In the genomic region with DNA sequence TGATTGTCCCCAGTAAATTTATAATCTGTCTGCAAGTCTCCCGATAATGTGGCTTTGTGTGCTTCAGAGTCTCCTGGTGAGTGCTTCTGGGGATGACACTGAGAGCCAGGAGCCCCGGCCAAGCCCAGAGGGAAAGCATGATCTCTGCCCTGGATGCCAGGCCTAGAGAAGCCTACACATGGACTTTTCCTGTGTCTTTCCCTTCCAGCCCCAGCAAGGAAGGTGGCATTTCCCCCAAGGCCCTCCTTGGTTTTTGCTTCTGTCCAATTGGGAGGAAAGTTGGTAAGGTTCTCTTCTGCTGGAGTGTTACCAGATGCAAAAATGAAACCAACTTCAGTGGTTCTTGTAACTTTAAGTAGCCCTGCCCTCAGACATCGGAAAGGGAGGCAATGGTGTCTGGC, we compare ENCODE assay signal across 9 mouse cellular contexts. TPM values are rescaled to one million over a fixed set of nuclear protein-coding genes. Genes with fewer than 3 reads are reported as not detected.
DNase-seq lines count a peak whose midpoint lies in the region; ATAC-seq and TF ChIP-seq lines count a peak whose summit lies in the region.
"Had no signal": no experiment of that assay in that cellular context is flagged by ENCODE, and none has a peak within 500 bp of the region (broad histone marks: within the 10 kb centered on the region; RNA-seq: fewer than 3 reads in every experiment).

No protein-coding gene starts in this region.

- no peaks in the 10 kb centered on the region for H3K9me3 ChIP-seq in liver, postnatal 0 days (ENCODE audit: low read length)
- no peaks in the 10 kb centered on the region for H3K9me3 ChIP-seq in heart, embryonic 13.5 days
- no peaks in the 10 kb centered on the region for H3K9me3 ChIP-seq in lung, embryonic 16.5 days (ENCODE audit: control insufficient read depth, low read length)
- no peaks in the 10 kb centered on the region for H3K9me3 ChIP-seq in liver, embryonic 12.5 days (replicated peaks)
- H3K9me3 ChIP-seq: liver, embryonic 15.5 days had no signal

- H3K36me3 ChIP-seq in liver, postnatal 0 days (replicated peaks; ENCODE audit: insufficient read depth, low read length): no peaks in the 10 kb centered on the region
- H3K36me3 ChIP-seq in heart, embryonic 13.5 days: no peaks in the 10 kb centered on the region
- no peaks in the 10 kb centered on the region for H3K36me3 ChIP-seq in lung, embryonic 16.5 days (ENCODE audit: control insufficient read depth, insufficient read depth, low read length)
- no peaks in the 10 kb centered on the region for H3K36me3 ChIP-seq in liver, embryonic 12.5 days
- H3K36me3 ChIP-seq: liver, embryonic 15.5 days had no signal

- H3K27me3 ChIP-seq in liver, postnatal 0 days (ENCODE audit: insufficient read depth, low read length): no peaks in the 10 kb centered on the region
- H3K27me3 ChIP-seq in heart, embryonic 13.5 days (replicated peaks): no peaks in the 10 kb centered on the region
- H3K27me3 ChIP-seq in lung, embryonic 16.5 days (ENCODE audit: control insufficient read depth, insufficient read depth, low read depth, low read length): no peaks in the 10 kb centered on the region
- H3K27me3 ChIP-seq in liver, embryonic 12.5 days (replicated peaks): no peaks in the 10 kb centered on the region
- H3K27me3 ChIP-seq: liver, embryonic 15.5 days had no signal

- no peak for ATAC-seq in liver, postnatal 0 days
- no peak for ATAC-seq in heart, embryonic 13.5 days (ENCODE audit: extremely low read depth, insufficient number of reproducible peaks, low FRiP score, low TSS enrichment)
- no peak for ATAC-seq in lung, embryonic 16.5 days (ENCODE audit: low read depth)
- no peak for ATAC-seq in megakaryocyte progenitor cell, adult 5-6 weeks (replicated peaks; ENCODE audit: poor library complexity)
- ATAC-seq in liver, embryonic 12.5 days: no peak

- TF ChIP-seq EP300 in liver, postnatal 0 days (IDR thresholded peaks at IDR 0.05; ENCODE audit: low read depth): no peak

- H3K4me3 ChIP-seq in liver, postnatal 0 days (ENCODE audit: low read depth, low read length): no peak overlapping the region
- H3K4me3 ChIP-seq in cortical plate, adult 2 months (ENCODE audit: insufficient read depth, low read length): peak overlapping the region; percentile 9; the same call in 1 of the 2 replicates
- H3K4me3 ChIP-seq in heart, embryonic 13.5 days: peak overlapping the region; percentile 74
- H3K4me3 ChIP-seq in lung, embryonic 16.5 days (ENCODE audit: low read length): peak overlapping the region; percentile 69
- H3K4me3 ChIP-seq in liver, embryonic 12.5 days: no peak overlapping the region
- H3K4me3 ChIP-seq: liver, embryonic 15.5 days had no signal

- DNase-seq in liver, postnatal 0 days: no peak
- no peak for DNase-seq in liver
- no peak for DNase-seq in yolk sac, embryonic 10.5 days (ENCODE audit: low spot score)

- no peak overlapping the region; the same call in 1 of the 2 replicates for H3K9ac ChIP-seq in liver, postnatal 0 days (replicated peaks)
- H3K9ac ChIP-seq in heart, embryonic 13.5 days: peak overlapping the region; percentile 89
- peak overlapping the region; percentile 65 for H3K9ac ChIP-seq in lung, embryonic 16.5 days (ENCODE audit: low read length)
- no peak overlapping the region for H3K9ac ChIP-seq in liver, embryonic 12.5 days
- H3K9ac ChIP-seq: liver, embryonic 15.5 days had no signal

- peak overlapping the region; percentile 51 for H3K4me2 ChIP-seq in liver, postnatal 0 days (ENCODE audit: low read depth, low read length)
- peak overlapping the region; percentile 97 for H3K4me2 ChIP-seq in heart, embryonic 13.5 days
- peak overlapping the region; percentile 67 for H3K4me2 ChIP-seq in lung, embryonic 16.5 days (ENCODE audit: low read depth, low read length)
- no peak overlapping the region for H3K4me2 ChIP-seq in liver, embryonic 12.5 days

- H3K27ac ChIP-seq in liver, postnatal 0 days (ENCODE audit: low read depth): no peak overlapping the region; the same call in 1 of the 2 replicates
- peak overlapping the region; percentile 45 for H3K27ac ChIP-seq in cortical plate, adult 2 months (ENCODE audit: insufficient read depth, low read length)
- H3K27ac ChIP-seq in heart, embryonic 13.5 days (replicated peaks): peak overlapping the region; percentile 91
- peak overlapping the region; percentile 27; the same call in 1 of the 2 replicates for H3K27ac ChIP-seq in lung, embryonic 16.5 days (ENCODE audit: low read length)
- no peak overlapping the region for H3K27ac ChIP-seq in liver, embryonic 12.5 days
- H3K27ac ChIP-seq: liver, embryonic 15.5 days had no signal

- no peak for TF ChIP-seq CTCF in liver, postnatal 0 days (IDR thresholded peaks at IDR 0.05; ENCODE audit: low read depth)
- no peak for TF ChIP-seq CTCF in cortical plate, adult 2 months (IDR thresholded peaks at IDR 0.05; ENCODE audit: extremely low read depth, insufficient read depth, low read length)

- 62% methylated on average over 3 of the region's 3 CpGs for WGBS in liver, postnatal 0 days (ENCODE audit: insufficient replicate concordance)
- WGBS in heart, embryonic 13.5 days: 38% methylated on average over 3 of the region's 3 CpGs
- 23% methylated on average over 3 of the region's 3 CpGs for WGBS in lung, embryonic 16.5 days
- 78% methylated on average over 3 of the region's 3 CpGs for WGBS in liver, embryonic 12.5 days (ENCODE audit: insufficient replicate concordance)

- TF ChIP-seq POLR2A in cortical plate, adult 2 months (IDR thresholded peaks at IDR 0.05; ENCODE audit: extremely low read depth, insufficient read depth, low read length): no peak

- H3K4me1 ChIP-seq in liver, postnatal 0 days (ENCODE audit: insufficient read depth): peaks cover 30% of the 10 kb centered on the region
- peaks cover 3% of the 10 kb centered on the region; the same call in 1 of the 2 replicates for H3K4me1 ChIP-seq in cortical plate, adult 2 months (ENCODE audit: control insufficient read depth, insufficient read depth, low read length)
- H3K4me1 ChIP-seq in heart, embryonic 13.5 days: peaks cover 71% of the 10 kb centered on the region
- H3K4me1 ChIP-seq in lung, embryonic 16.5 days (replicated peaks; ENCODE audit: control insufficient read depth, insufficient read depth, low read length): peaks cover 57% of the 10 kb centered on the region
- H3K4me1 ChIP-seq in liver, embryonic 12.5 days: peaks cover 52% of the 10 kb centered on the region

RNA-seq across cellular contexts. Expression of a gene that starts 2.3 kb away (rescaled TPM):
- 1.3 and 1.6 TPM in 2 replicates for polyA plus RNA-seq in liver, postnatal 0 days (2015; fragmentation: Nextera tagmentation; extraction: Ambion mirVana)
- polyA plus RNA-seq in cortical plate, adult 2 months (2012; rRNA removed): 5.5 and 6.6 TPM in 2 replicates
- polyA plus RNA-seq in heart, embryonic 13.5 days (2015; fragmentation: Nextera tagmentation; extraction: Ambion mirVana): 9.5 and 9.8 TPM in 2 replicates
- polyA plus RNA-seq in lung, embryonic 16.5 days (2015; fragmentation: Nextera tagmentation; extraction: Ambion mirVana): 15.3 and 15.6 TPM in 2 replicates
- total RNA-seq in megakaryocyte progenitor cell, adult 5-6 weeks (2015): 1.1 and 2.9 TPM in 2 replicates
- total RNA-seq in megakaryocyte progenitor cell, adult 5-6 weeks (2017): 0.46 and 0.71 TPM in 2 replicates
- polyA plus RNA-seq in liver, embryonic 12.5 days (2016; fragmentation: Nextera tagmentation; extraction: Ambion mirVana): 1.6 and 1.7 TPM in 2 replicates

RNA-seq across cellular contexts. Expression of a gene that starts 53.3 kb away (rescaled TPM):
- polyA plus RNA-seq in liver, postnatal 0 days (2015; fragmentation: Nextera tagmentation; extraction: Ambion mirVana): 3.8 and 4.7 TPM in 2 replicates
- 17.4 and 18.2 TPM in 2 replicates for polyA plus RNA-seq in cortical plate, adult 2 months (2012; rRNA removed)
- polyA plus RNA-seq in heart, embryonic 13.5 days (2015; fragmentation: Nextera tagmentation; extraction: Ambion mirVana): 6.3 and 7.0 TPM in 2 replicates
- 14.5 and 16.3 TPM in 2 replicates for polyA plus RNA-seq in lung, embryonic 16.5 days (2015; fragmentation: Nextera tagmentation; extraction: Ambion mirVana)
- 26.0 and 34.7 TPM in 2 replicates for total RNA-seq in megakaryocyte progenitor cell, adult 5-6 weeks (2015)
- total RNA-seq in megakaryocyte progenitor cell, adult 5-6 weeks (2017): 31.0 and 42.6 TPM in 2 replicates
- polyA plus RNA-seq in liver, embryonic 12.5 days (2016; fragmentation: Nextera tagmentation; extraction: Ambion mirVana): 14.0 and 15.2 TPM in 2 replicates

RNA-seq across cellular contexts. Expression of a gene that starts 54.4 kb away (rescaled TPM):
- polyA plus RNA-seq in liver, postnatal 0 days (2015; fragmentation: Nextera tagmentation; extraction: Ambion mirVana): 1.9 and 2.1 TPM in 2 replicates
- 4.7 and 5.0 TPM in 2 replicates for polyA plus RNA-seq in cortical plate, adult 2 months (2012; rRNA removed)
- polyA plus RNA-seq in heart, embryonic 13.5 days (2015; fragmentation: Nextera tagmentation; extraction: Ambion mirVana): 7.8 and 8.2 TPM in 2 replicates
- 9.3 and 11.1 TPM in 2 replicates for polyA plus RNA-seq in lung, embryonic 16.5 days (2015; fragmentation: Nextera tagmentation; extraction: Ambion mirVana)
- 5.5 and 6.4 TPM in 2 replicates for total RNA-seq in megakaryocyte progenitor cell, adult 5-6 weeks (2015)
- total RNA-seq in megakaryocyte progenitor cell, adult 5-6 weeks (2017): 7.5 and 9.4 TPM in 2 replicates
- polyA plus RNA-seq in liver, embryonic 12.5 days (2016; fragmentation: Nextera tagmentation; extraction: Ambion mirVana): 3.4 and 3.7 TPM in 2 replicates

Comparison
In these comparisons a context has a peak if more than half of its experiments do, and no peak if none do; other contexts are left out.
1. H3K27ac ChIP-seq: peak in cortical plate, adult 2 months (single experiment), heart, embryonic 13.5 days (single experiment) and lung, embryonic 16.5 days (single experiment); none in liver, postnatal 0 days (single experiment) and liver, embryonic 12.5 days (single experiment).
2. H3K4me3 ChIP-seq: peak in cortical plate, adult 2 months (single experiment), heart, embryonic 13.5 days (single experiment) and lung, embryonic 16.5 days (single experiment); none in liver, postnatal 0 days (single experiment) and liver, embryonic 12.5 days (single experiment).
3. H3K9ac ChIP-seq: peak in heart, embryonic 13.5 days (single experiment) and lung, embryonic 16.5 days (single experiment); none in liver, postnatal 0 days (single experiment) and liver, embryonic 12.5 days (single experiment).